Mouse (Mus musculus) forebrain, embryonic 14.5 days (tissue): ENCODE results near the gene Mapk8. TPM values are rescaled to one million over a fixed set of nuclear protein-coding genes. Genes with fewer than 3 reads are reported as not detected.

ENCODE experiments used
- ATAC-seq: fragments of 200-750 bp; cut with Nextera tagmentation; 2 replicates; pipeline ENCODE4 v1.8.0; 2017; ENCODE audit warnings: mild to moderate bottlenecking, moderate library complexity
- DNase-seq: peaks from one replicate; pipeline ENCODE4 v3.0.0-alpha.2; 2015; ENCODE audit warnings: low spot score
- H3K27ac ChIP-seq: fragments of 300-500 bp; sonication (generic); 2 replicates; pipeline ENCODE4 v1.5.1; 2014; ENCODE audit warnings: low read depth, mild to moderate bottlenecking, control low read depth, low read length, moderate library complexity
- H3K27me3 ChIP-seq: fragments of 300-500 bp; sonication (generic); replicated peaks from 2 replicates; pipeline ENCODE4 v1.6.1; 2014; ENCODE audit warnings: low read length, control low read depth, mixed read lengths; ENCODE audit not compliant: control insufficient read depth, insufficient read depth
- H3K36me3 ChIP-seq: fragments of 300-500 bp; sonication (generic); 2 replicates; pipeline ENCODE4 v1.6.1; 2014; ENCODE audit warnings: low read length, control low read depth; ENCODE audit not compliant: control insufficient read depth, insufficient read depth
- H3K4me1 ChIP-seq: fragments of 300-500 bp; sonication (generic); 2 replicates; pipeline ENCODE4 v1.6.1; 2014; ENCODE audit warnings: antibody characterized with exemption, low read length, control low read depth; ENCODE audit not compliant: control insufficient read depth, insufficient read depth
- H3K4me2 ChIP-seq: fragments of 300-500 bp; sonication (generic); 2 replicates; pipeline ENCODE4 v1.6.1; 2014; ENCODE audit warnings: mild to moderate bottlenecking, control low read depth, low read length
- H3K4me3 ChIP-seq: fragments of 300-500 bp; sonication (generic); 2 replicates; pipeline ENCODE4 v1.5.1; 2014; ENCODE audit warnings: low read depth, low read length, control low read depth
- H3K9ac ChIP-seq: fragments of 300-500 bp; sonication (generic); 2 replicates; pipeline ENCODE4 v1.6.1; 2014; ENCODE audit warnings: mild to moderate bottlenecking, low read length, control low read depth, moderate library complexity
- H3K9me3 ChIP-seq: fragments of 300-500 bp; sonication (generic); replicated peaks from 2 replicates; pipeline ENCODE4 v1.6.1; 2016; ENCODE audit warnings: low read length, control low read depth, mixed read lengths; ENCODE audit not compliant: control insufficient read depth
- WGBS: fragments of 180-500 bp; shearing (Covaris S2); extraction: QIAGEN DNeasy Blood & Tissue Kit; methylation state at CpG from one replicate; pipeline ENCODE4 v1.1.7; 2014; 5-methylcytosine and 5-hydroxymethylcytosine counted together
- polyA plus RNA-seq: library from polyadenylated mRNA; unstranded; fragments of >200 nt; fragmentation: Nextera tagmentation; extraction: Ambion mirVana; gene quantifications from 2 replicates; pipeline ENCODE4 v1.2.1, GENCODE M21; 2014

The Mapk8 gene
- polyA plus RNA-seq, 1 experiment from 2014 or later, result 45.7 TPM

DNA sequence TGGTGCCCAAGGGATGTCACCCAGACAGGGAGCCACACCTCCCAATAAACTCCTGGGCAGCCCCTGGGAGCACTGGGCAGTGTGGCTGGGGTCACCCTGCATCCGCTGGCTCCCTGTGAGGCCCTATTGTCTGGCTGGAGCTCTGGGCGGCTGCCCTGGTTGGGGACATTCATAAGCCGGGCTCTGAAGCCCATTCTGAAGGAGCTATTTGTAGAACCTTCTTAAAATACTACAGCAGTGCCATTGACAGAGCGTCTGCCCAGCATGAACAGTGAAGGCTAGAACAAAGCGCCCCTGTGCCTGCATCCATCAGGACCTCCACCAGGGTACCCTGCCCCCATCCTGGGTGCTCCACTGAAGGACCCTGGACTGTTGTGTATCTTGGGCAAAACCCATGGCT is 118.6 kb downstream of the Mapk8 start:
- no peaks in the 10 kb centered on the region for H3K27me3 ChIP-seq
- no peak for DNase-seq
- H3K4me3 ChIP-seq, result no peak overlapping the region
- H3K27ac ChIP-seq, result no peak overlapping the region
- no peaks in the 10 kb centered on the region for H3K9me3 ChIP-seq
- ATAC-seq, result no peak
- no peak overlapping the region for H3K9ac ChIP-seq
- no peak overlapping the region for H3K4me2 ChIP-seq
- H3K4me1 ChIP-seq, result no peaks in the 10 kb centered on the region
- WGBS, result 39% methylated on average over 5 of the region's 5 CpGs
- H3K36me3 ChIP-seq, result no peaks in the 10 kb centered on the region

Other genes with a start within 250 kb of the Mapk8 start
- 0.72 and 2.9 TPM in 2 replicates for gene Arhgap22, start 233.1 kb downstream of the Mapk8 start, polyA plus RNA-seq
- 0.03 and 0.07 TPM in 2 replicates for gene Frmpd2, start 24.5 kb upstream of the Mapk8 start, polyA plus RNA-seq
- gene Ptpn20, start 142.0 kb upstream of the Mapk8 start, polyA plus RNA-seq, result 0.09 TPM in 2 replicates